Mouse (Mus musculus): Measurements from ENCODE around the gene Malrd1.

Gene Malrd1

DNA sequence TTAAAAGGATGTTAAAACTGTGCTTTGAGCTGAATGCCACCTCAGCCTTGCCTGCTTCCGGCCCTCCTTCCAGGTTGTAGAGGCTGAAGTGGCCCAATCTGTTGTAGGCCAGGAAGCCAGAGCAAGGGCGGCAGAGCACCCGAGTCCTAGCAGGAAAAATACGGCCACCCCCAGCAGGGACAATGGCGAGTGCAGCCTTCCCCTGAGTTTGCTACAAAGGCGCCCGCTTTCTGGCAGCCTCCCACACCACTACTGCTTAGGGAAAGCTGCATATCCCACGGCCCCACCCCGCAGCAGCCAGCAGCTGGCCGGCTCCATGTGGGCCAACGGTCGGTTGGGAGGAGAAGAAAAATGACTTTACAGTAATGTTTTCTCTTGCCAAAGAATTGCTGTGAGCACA, 503.5 kb downstream of the Malrd1 start:
- no peak for DNase-seq (ENCODE audit: low read depth, low spot score)

DNA sequence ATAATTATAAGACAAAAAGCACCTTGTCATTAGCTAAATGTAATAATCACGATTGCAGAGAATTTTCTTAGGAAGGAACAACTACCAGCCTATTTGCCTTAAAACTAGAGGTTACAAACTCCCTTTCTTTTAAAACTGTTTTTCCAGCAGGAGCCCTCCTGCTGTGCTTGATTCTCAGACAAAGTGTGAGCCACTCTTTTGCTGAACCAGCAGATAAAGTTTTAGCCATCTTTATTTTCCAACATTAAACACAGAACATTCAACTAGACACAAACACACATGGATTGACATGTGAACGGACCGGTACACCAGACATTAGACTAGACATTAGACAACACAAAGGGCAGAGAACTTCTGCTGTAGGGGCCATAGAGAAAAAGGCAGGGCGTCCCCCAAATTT, 505.3 kb downstream of the Malrd1 start:
- no peak for DNase-seq (ENCODE audit: low read depth, low spot score)

DNA sequence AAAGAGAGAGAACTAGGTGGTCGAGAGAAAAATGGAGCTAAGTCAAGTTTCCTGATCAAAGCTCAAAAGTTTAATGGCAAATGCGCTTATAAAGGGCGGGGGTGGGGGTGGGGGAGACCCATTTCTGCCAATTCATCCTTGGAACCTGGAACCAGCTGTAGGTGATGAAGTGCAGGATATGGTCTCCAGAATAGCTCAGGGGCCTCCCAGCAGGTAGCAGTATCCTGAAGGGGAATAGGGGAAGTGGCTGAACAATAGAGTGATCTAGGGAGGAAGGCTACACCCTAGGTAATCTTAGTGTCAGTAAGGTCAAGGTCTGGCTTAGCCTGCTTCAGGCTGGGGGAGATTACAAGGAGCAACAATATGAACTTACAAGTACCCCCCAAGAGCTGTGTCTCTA, 506.5 kb downstream of the Malrd1 start:
- no peak for DNase-seq (ENCODE audit: low read depth, low spot score)

DNA sequence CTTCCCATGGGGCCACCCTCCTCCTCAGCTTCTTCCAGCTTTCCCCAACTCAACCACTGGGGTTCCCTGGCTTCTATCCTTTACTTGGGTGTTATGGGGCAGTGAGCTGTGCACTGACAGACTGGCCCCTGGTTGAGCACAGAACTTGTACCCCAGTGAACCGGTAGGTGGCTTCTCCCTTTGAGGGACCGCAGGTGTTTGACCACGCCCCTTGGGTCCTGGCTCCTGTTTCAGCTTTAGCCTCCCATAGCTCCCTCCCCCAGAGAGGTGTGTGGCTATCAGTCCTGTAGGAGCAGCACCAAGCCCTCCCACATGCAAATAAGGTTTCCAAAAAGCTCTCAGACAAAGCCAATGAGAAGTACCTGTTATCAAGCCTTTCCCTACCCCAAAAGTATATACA, 584.4 kb downstream of the Malrd1 start:
- DNase-seq (ENCODE audit: low read depth, low spot score): no peak

DNA sequence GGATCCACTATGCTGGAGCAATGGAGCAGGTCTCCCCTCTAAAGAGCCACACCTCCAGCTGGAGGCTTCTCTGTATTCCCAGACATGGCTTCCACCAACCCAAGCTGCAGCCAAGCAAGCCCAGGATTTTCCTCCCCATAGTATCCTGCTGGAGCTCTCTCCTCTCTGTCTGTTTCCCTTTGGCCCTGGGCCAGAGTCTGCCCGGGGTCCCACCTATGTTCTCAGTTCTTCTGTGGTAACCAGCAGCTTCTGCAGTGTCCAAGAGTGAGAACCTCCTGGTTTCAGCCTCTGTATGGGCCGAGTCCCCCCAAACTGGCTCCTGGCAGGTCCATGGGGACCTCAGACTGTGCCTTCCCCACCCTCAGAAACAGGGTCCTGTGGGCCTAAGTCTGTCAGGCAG, 587.1 kb downstream of the Malrd1 start:
- DNase-seq (ENCODE audit: low read depth, low spot score): no peak

DNA sequence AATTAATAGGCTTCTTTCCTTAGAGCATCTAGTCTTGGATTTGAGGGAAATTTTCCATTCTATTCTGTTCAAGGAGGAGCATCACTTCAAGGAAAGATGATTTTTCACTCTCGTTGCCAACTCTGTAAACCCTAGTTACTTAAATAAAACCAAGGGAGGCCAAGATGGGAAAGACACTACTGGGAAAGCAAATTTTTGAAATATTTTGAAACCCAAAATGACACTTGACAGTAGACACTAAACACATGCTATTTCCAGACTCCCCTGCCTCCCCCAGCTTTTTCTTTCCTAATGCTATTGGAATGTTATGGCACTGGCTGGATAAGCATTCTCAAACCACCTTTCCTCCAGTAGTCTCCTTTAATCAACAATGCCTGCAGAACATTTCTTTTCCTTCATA, 621.7 kb downstream of the Malrd1 start:
- DNase-seq (ENCODE audit: low read depth, low spot score): no peak

DNA sequence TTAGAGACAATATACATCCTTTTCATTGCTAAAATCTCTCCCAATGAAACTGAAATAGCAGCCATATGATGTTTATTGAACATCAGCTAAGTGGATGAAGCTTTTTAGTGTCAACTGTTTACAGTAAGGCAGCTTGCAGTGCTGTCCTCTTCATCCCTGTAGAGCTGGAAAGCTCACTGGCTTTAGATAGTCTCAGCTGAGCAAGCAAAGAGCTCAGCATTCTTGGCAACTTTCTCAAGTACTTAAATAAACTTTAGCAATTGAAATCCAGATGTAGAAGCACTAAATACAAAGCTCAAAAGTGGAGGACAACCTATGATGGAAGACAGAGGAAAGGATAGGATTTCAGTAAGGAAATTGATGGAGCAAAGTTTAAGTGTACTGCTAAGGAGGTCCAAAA, 626.3 kb downstream of the Malrd1 start:
- DNase-seq (ENCODE audit: low read depth, low spot score): no peak

DNA sequence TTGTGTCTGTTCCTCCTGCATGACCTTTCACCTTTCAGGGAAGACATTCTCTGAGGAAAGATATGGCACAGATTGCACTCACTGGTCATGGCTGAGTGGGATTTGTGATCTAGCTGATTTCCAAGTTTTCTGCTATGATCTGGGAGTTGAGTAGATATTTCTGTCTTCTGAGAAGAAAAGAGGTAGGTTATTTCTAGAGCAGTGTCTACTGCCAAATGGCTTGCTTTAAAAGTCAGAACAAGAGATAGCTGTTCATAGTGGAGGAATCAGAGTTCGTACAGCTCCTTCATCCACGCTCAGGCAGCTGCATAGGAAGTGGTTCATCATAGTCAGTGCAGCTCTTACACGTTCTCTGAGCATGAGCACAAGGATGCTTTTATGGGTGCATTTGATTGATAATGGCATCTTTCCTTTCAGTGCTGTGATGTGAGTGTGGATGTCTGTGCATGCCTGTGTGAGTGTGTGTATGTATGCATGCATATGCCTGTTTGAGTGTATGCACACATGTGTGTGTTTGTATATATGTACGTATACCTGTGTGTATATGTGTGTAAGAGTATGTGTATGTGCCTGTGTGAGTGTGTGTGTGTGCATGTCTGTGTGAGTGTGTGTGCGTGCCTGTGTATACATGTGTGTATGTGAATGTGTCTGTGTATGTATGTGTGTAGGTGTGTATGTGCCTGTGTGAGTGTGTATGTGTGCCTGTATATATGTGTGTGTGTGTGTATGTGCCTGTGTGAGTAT, 637.1 kb downstream of the Malrd1 start:
- DNase-seq (ENCODE audit: low read depth, low spot score): no peak

DNA sequence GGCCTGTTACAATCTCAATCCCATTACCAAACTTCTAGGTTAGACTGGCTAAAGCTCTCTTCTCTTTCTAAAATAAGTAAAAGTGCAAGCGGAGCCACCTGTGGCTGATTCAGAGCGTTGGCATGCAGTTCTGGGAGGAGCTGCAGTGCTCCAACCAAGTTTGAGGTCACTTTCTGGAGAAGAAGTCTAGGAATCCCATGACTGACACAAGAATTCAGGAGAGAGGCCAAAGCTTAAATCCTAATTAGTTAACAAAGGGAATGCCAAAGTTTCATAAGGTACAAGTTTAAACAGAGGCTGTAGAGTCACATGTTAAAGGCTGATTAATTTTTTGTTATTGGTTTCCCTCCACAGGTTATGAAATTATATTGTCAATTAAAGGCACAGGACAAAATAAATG, 642.3 kb downstream of the Malrd1 start:
- no peak for DNase-seq (ENCODE audit: low read depth, low spot score)

DNA sequence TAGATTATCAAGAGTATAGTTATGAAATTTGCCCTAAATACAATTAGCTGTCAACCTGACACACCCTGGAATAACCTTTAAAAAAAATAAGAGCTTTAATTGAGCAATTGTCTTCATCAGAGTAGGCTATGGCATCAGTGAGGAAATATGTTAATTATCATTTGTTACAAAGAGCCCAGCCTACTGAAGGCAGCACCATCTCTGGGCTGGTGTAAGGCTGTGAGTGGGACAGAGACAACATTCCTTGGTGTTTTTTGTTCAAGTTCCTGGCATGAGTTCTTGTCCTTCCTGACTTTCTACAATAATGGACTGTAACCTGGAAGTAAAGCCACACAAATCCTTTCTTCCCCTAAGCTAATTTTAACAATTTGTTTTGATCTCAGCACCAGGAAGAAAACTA, 645.8 kb downstream of the Malrd1 start:
- DNase-seq (ENCODE audit: low read depth, low spot score): no peak

DNA sequence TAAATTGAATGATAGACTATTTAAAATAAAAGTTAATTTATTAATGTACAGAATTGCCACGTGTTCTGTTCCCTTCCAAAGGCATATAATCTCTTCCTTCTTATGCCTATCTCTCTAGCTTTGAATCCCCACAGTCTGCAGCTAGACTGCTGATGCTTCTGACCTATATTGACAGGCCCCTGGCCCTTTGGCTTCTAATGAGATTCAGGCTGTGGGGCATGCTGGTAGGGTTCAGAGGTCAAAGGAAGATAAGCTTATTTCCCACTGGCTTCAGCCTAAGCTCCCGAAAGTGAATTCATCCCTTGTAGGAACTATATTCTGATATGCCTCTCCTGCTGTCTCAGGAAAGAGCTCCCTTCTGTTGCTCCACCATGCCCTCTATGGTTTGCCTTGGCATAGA, 647.1 kb downstream of the Malrd1 start:
- DNase-seq (ENCODE audit: low read depth, low spot score): no peak

DNA sequence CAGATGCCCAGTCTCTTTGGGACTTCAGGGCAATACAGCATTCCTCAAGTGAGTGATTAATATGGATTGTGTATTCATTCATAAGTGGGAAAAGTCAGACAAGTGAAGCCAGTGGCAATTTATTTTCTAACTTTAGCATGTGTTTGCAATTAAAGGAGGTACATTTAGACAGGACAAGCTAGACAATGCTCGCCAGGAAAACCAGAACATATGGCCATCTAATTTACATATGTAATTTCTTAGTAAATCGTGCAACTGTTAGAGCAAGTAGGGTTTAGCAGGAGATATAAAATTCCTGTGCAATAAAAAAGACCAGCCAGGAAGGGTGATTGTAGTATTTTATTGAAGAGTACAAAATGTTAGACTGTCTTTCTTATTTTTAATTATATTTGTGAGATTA, 655.9 kb downstream of the Malrd1 start:
- DNase-seq (ENCODE audit: low read depth, low spot score): no peak

DNA sequence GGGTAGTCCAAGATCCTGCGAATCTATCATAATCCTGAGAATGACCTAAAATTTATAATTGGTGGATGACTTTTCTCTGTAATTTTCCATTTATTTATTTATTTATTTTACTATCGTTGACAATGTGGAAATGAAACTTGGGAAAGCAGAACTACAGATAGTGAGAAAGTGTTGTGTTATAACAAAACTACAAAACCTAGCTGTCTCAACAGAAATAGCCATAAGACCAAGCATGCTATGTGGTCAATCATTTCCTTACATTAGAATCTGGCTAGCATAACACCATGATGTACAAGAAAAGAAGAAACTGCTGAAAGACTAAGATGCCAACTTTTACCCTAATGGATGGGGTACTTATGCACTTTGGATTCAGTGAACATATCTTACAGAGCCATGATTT, 656.9 kb downstream of the Malrd1 start:
- no peak for DNase-seq (ENCODE audit: low read depth, low spot score)

DNA sequence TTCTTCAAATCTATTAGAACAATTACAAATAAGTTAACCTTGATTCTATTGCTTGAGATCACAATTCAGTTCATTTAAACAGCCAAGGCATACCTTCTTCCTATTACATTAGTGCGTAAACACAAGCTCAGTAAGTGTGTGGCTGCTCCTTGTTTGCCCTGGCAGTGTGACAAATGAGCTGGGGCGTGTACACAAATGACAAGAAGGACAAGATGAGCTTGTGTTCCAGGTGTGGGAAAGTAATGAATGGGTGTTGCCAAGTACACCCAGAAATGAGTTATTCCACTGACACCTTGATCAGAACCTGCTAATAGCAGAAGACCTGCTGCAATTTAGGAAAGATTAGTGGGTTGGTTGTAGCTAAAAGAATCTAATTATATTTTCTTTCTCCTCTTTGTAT, 683.7 kb downstream of the Malrd1 start:
- no peak for DNase-seq (ENCODE audit: low read depth, low spot score)

DNA sequence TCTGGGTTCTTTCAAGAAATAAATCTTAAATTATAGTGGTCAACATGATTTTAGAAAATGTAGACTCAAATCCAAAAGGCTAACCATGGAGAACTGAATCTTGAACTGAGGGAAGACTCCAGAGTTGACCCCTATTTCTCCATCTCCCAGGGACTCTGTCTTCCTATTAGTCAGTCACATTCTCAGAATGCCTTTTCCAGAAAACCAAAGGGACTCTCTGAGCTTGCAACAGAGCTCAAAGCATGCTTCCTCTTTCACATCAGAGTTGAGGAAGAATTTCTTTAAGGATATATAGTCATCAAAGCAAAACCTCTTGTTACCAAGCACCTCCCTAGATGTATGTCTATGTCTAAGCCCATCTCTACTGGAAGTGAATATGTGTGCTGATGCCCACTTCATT, 686.5 kb downstream of the Malrd1 start:
- DNase-seq (ENCODE audit: low read depth, low spot score): no peak

DNA sequence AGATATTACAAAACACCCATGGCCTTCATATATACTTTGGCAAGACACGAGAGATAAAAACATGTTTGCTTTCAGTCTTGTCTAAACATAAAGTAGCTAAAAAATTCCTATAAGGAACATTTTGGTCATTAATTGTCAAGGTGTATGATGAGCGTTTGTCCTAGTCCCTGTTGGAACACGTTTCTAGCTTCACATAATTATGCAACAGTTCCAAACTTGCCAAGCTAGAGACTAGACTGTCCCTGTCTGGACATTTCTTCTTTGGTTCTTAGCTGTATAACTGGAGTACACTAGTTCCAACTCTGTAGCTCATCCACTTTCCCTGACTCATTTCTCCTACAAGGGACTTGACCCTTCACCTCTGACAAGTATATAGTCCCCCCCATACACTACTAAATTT, 687.8 kb downstream of the Malrd1 start:
- DNase-seq (ENCODE audit: low read depth, low spot score): no peak

DNA sequence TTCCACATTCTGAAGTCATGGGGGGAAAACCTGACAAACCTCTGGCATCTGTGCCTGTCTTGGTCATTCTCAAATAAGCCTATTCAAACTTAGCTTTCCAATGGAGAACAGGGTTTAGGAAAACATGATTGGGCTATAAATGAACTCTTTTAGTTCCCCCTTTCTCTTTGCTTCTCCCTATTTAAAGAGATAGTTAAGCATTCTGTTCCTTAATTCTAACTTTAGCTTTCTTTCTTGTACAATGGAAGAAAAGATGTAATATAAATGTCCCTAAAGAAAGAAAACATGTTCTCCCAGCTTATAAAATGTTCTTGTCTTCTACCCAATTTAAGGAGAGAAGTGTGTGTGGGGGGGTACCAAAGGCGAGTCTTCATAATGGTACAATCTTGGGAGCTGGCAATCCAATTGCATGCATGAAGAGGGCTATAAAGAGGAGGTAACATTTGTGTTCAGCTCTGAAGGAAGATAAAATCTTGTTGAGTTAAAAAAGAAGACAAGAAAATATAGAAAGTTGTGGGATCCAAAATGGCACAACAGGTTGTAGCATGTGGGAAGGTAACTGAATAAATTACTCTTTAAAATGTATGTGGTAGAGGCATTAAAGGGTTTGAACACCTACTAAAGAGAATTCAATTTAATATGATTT, 702.0 kb downstream of the Malrd1 start:
- DNase-seq (ENCODE audit: low read depth, low spot score): no peak

DNA sequence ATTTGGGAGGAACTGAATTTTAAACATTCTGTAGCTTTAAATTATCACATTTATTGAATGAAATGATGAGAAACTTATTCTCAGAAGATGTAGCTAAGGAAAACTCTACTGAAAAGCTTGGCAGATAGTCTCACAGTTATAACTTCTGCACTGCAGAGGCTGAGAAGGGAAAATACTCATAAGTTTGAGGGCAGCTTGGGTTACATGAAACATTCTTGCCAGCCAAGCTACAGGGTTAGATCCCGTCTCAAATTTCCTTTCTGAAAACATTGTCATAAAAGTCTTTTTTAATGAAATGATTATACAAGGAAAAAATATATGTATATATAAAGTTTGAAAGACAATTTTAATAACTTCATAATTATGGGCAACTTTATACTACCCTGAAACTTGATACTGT, 714.6 kb downstream of the Malrd1 start:
- no peak for DNase-seq (ENCODE audit: low read depth, low spot score)

DNA sequence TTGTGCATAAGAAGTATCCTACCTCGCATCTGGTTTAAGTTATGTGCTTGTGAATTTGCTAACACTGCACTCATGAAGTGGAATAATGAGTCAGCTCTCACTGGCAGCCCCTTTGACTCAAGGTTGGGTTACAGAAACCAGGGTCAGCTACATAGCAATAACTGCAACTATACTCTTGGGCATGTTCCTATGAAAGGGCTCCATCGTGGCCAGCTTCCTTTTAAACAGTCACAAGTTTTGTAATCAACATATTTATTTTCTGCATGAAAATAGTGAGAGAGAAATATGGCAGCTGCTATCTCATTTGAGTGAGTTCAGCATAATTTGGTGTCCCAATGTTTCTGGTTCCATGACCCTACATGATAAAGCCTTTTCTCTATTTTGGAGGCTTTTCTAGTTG, 716.8 kb downstream of the Malrd1 start:
- DNase-seq (ENCODE audit: low read depth, low spot score): no peak

DNA sequence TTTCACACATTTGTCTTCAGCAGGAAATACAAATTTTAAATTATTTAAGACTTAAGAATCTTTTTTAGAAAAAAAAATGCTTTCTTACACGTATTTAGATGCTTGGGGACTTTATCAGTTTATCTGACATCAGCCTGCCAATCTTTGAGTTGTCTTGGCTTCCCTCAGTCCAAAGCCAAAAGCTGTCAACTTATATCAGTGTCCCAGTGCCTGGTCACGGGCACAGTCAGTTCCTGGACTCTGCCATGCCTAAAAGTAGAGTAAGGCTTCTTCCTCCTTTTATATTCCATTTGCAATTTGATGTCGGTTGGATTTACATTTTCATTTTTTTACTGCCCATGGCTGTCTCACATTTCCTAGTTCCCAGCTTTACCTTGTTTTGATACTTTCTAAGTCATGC, 722.6 kb downstream of the Malrd1 start:
- no peak for DNase-seq (ENCODE audit: low read depth, low spot score)

DNA sequence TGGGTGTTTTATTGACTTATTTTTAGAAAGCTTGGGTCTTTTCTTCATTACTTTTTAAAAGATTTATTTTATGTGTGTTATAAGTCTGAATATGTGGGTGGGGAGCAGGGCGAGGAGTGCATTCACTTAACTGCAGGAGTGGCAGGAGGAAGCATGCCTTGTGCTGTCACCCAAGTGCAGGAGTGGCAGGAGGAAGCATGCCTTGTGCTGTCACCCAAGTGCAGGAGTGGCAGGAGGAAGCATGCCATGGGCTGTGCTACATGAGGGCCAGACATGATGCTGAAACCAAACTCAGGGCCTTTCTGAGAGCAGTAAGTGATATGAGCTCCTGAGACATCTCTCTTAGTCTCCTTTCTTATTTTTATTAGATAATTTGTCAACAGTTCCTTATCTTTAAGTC, 726.0 kb downstream of the Malrd1 start:
- DNase-seq (ENCODE audit: low read depth, low spot score): no peak

Measured in retina, postnatal 7 days (tissue).